Mouse (Mus musculus) heart, embryonic 12.5 days (tissue): ENCODE data around the gene Speer4f1. TPM values are rescaled to one million over a fixed set of nuclear protein-coding genes. Genes with fewer than 3 reads are reported as not detected.

Experiments
- ATAC-seq: fragments of 200-750 bp; cut with Nextera tagmentation; 2 replicates; pipeline ENCODE4 v1.8.0; 2017; ENCODE audit warnings: moderate TSS enrichment, moderate library complexity; ENCODE audit not compliant: insufficient number of reproducible peaks, low FRiP score
- H3K27ac ChIP-seq: fragments of 300-500 bp; sonication (generic); 2 replicates; pipeline ENCODE4 v1.5.1; 2016; ENCODE audit warnings: mild to moderate bottlenecking, moderate library complexity; ENCODE audit not compliant: poor library complexity, severe bottlenecking
- H3K27me3 ChIP-seq: fragments of 300-500 bp; sonication (generic); replicated peaks from 2 replicates; pipeline ENCODE4 v1.6.1; 2016; ENCODE audit warnings: mild to moderate bottlenecking, moderate library complexity
- H3K36me3 ChIP-seq: fragments of 300-500 bp; sonication (generic); 2 replicates; pipeline ENCODE4 v1.6.1; 2016; ENCODE audit warnings: mild to moderate bottlenecking, moderate library complexity
- H3K4me1 ChIP-seq: fragments of 300-500 bp; sonication (generic); replicated peaks from 2 replicates; pipeline ENCODE4 v1.6.1; 2016; ENCODE audit warnings: mild to moderate bottlenecking
- H3K4me2 ChIP-seq: fragments of 300-500 bp; sonication (generic); 2 replicates; pipeline ENCODE4 v1.6.1; 2016; ENCODE audit warnings: mild to moderate bottlenecking, moderate library complexity
- H3K4me3 ChIP-seq: fragments of 300-500 bp; sonication (generic); 2 replicates; pipeline ENCODE4 v1.5.1; 2016; ENCODE audit warnings: mild to moderate bottlenecking
- H3K9ac ChIP-seq: fragments of 300-500 bp; sonication (generic); 2 replicates; pipeline ENCODE4 v1.6.1; 2016; ENCODE audit warnings: mild to moderate bottlenecking, moderate library complexity
- H3K9me3 ChIP-seq: fragments of 300-500 bp; sonication (generic); replicated peaks from 2 replicates; pipeline ENCODE4 v1.6.1; 2016; ENCODE audit warnings: mild to moderate bottlenecking, moderate library complexity
- WGBS: fragments of 180-500 bp; shearing (Covaris S2); methylation state at CpG from one replicate; pipeline ENCODE4 v1.1.7; 2016; 5-methylcytosine and 5-hydroxymethylcytosine counted together
- polyA plus RNA-seq: library from polyadenylated mRNA; unstranded; fragments of >200 nt; fragmentation: Nextera tagmentation; extraction: Ambion mirVana; gene quantifications from 2 replicates; pipeline ENCODE4 v1.2.1, GENCODE M21; 2016

Speer4f1 gene
- polyA plus RNA-seq, 1 experiment from 2014 or later, result not detected

- no peaks in the 10 kb centered on the region for H3K9me3 ChIP-seq
- WGBS, result 77% methylated on average over 5 of the region's 5 CpGs
- H3K4me1 ChIP-seq, result 0 out of 2 replicates have a peak, but pooled peaks cover 2% of the 10 kb centered on the region
- ATAC-seq, result no peak
- no peaks in the 10 kb centered on the region for H3K27me3 ChIP-seq
- no peaks in the 10 kb centered on the region for H3K36me3 ChIP-seq
- H3K4me3 ChIP-seq, result no peak overlapping the region
- no peak overlapping the region for H3K4me2 ChIP-seq
- H3K27ac ChIP-seq, result no peak overlapping the region
- no peak overlapping the region for H3K9ac ChIP-seq
Observed at GRCm38 (mm10) chr5:17496650-17497049, 20.8 kb downstream of the Speer4f1 start.

- Histone ChIP-seq H3K27me3 (no peaks in the 10 kb centered on the region), H3K4me3 (no peak overlapping the region), H3K4me1 (0 out of 2 replicates have a peak, but pooled peaks cover 2% of the 10 kb centered on the region), H3K9ac (no peak overlapping the region), H3K36me3 (no peaks in the 10 kb centered on the region), H3K9me3 (no peaks in the 10 kb centered on the region), H3K27ac (no peak overlapping the region), H3K4me2 (no peak overlapping the region)
- ATAC-seq, result no peak
- WGBS, result 88% methylated on average over 1 of the region's 1 CpGs
Observed at GRCm38 (mm10) chr5:17499873-17500329, 24.0 kb downstream of the Speer4f1 start.

- H3K4me3 ChIP-seq, result no peak overlapping the region
- no peak overlapping the region for H3K9ac ChIP-seq
- H3K36me3 ChIP-seq, result no peaks in the 10 kb centered on the region
- no peak for ATAC-seq
- 0 out of 2 replicates have a peak, but pooled peaks cover 2% of the 10 kb centered on the region for H3K4me1 ChIP-seq
- H3K27me3 ChIP-seq, result no peaks in the 10 kb centered on the region
- H3K4me2 ChIP-seq, result no peak overlapping the region
- WGBS, result 72% methylated on average over 1 of the region's 1 CpGs
- H3K27ac ChIP-seq, result no peak overlapping the region
- H3K9me3 ChIP-seq, result no peaks in the 10 kb centered on the region
Observed at GRCm38 (mm10) chr5:17500866-17501265, 25.0 kb downstream of the Speer4f1 start.

GRCm38 (mm10) chr5:17505540-17505939 lies 29.6 kb downstream of the Speer4f1 start:
- H3K36me3 ChIP-seq, result no peaks in the 10 kb centered on the region
- H3K9me3 ChIP-seq, result no peaks in the 10 kb centered on the region
- 0 out of 2 replicates have a peak, but pooled peaks cover 2% of the 10 kb centered on the region for H3K4me1 ChIP-seq
- H3K4me3 ChIP-seq, result no peak overlapping the region
- H3K27ac ChIP-seq, result no peak overlapping the region
- no peak for ATAC-seq
- no peaks in the 10 kb centered on the region for H3K27me3 ChIP-seq
- no peak overlapping the region for H3K4me2 ChIP-seq
- no peak overlapping the region for H3K9ac ChIP-seq

GRCm38 (mm10) chr5:17508038-17508437 lies 32.1 kb downstream of the Speer4f1 start:
- WGBS, result 73% methylated on average over 3 of the region's 3 CpGs
- H3K4me1 ChIP-seq, result no peaks in the 10 kb centered on the region
- no peaks in the 10 kb centered on the region for H3K36me3 ChIP-seq
- no peak overlapping the region for H3K27ac ChIP-seq
- H3K4me3 ChIP-seq, result no peak overlapping the region
- H3K9ac ChIP-seq, result no peak overlapping the region
- no peaks in the 10 kb centered on the region for H3K27me3 ChIP-seq
- no peaks in the 10 kb centered on the region for H3K9me3 ChIP-seq
- no peak overlapping the region for H3K4me2 ChIP-seq
- no peak for ATAC-seq

Other genes with a start within 250 kb of the Speer4f1 start
- gene Speer4f2, start 102.9 kb upstream of the Speer4f1 start, polyA plus RNA-seq, result not detected in 2 replicates
- gene Sema3c, start 98.2 kb downstream of the Speer4f1 start, polyA plus RNA-seq, result 32.8 and 33.1 TPM in 2 replicates